Mouse (Mus musculus) cerebellum, postnatal 14 days (tissue): ENCODE data around the gene Pcp4l1.

ENCODE experiments used
- DNase-seq, 2 experiments: peaks; one replicate each; pipeline ENCODE4 v3.0.0; 2021; ENCODE audit warnings: mixed read lengths in 2 of 2

The Pcp4l1 gene

GRCm38 (mm10) chr1:171135600-171135999 lies 60.5 kb downstream of the Pcp4l1 start:
- DNase-seq, result no peak

GRCm38 (mm10) chr1:171130971-171131370 lies 65.1 kb downstream of the Pcp4l1 start:
- DNase-seq, result no peak

GRCm38 (mm10) chr1:171129251-171129650 lies 66.8 kb downstream of the Pcp4l1 start:
- no peak for DNase-seq

GRCm38 (mm10) chr1:171124398-171124797 lies 71.7 kb downstream of the Pcp4l1 start:
- no peak for DNase-seq
